Mouse (Mus musculus) ES-Bruce4 (cell line): ENCODE results near the gene Wdr35.

Experiments
- CTCF ChIP-seq: IDR thresholded peaks from one replicate; pipeline ENCODE4 v1.8.1; 2011; ENCODE audit warnings: low read depth, low read length
- POLR2A ChIP-seq: IDR thresholded peaks from one replicate; pipeline ENCODE4 v1.8.1; 2011; ENCODE audit warnings: low read length; ENCODE audit not compliant: insufficient read depth

DNA sequence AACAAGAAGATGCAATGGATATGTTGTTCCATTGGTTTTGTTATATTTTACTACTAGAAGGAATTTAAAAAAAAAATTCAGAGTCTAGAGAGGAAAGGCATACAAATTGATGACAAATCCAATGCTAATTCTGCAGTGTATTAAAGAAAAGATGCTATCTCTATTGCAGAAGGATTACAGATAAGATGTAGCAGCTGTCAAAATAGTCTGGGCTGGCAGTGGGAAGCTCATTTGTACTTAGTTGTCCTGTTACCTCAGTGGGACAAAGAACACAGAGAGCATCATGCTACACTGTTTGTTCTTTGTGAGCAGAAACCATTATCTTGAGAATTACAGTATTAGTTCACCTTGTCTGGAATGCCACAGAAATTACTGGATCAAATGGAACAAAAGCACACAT, 53.2 kb downstream of the Wdr35 start:
- TF ChIP-seq POLR2A (no peak), CTCF (no peak)
